Mouse (Mus musculus): ENCODE results near the gene Dnm3.

DNA sequence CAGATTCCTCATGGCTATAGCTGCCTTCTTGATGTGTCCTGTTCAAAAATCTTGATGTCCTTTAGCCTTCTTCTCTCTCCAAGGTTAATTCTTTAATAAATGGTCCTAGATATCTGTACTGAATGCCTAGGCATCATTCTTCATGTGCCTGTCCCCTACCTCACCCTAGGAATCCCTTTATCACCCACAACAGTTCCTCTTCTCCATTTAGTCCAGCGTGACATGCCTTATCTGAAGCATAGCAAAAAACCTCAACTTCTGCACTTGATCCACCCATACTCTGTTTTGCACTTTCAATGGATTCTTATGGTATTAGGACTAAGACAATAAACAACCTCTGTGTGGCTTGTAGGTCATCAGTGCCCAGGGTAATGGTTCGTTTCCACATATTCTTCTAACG lies 378.6 kb downstream of the Dnm3 start:
- TF ChIP-seq POLR2A (IDR thresholded peaks at IDR 0.05; ENCODE audit: insufficient read depth, low read depth, low read length) (no peak), CTCF (IDR thresholded peaks at IDR 0.05; ENCODE audit: insufficient read depth, low read depth, low read length) (no peak)

All from olfactory bulb, adult 2 months (tissue).